Mouse (Mus musculus): ENCODE measurements at regions not wholly inside any gene's neighbourhood (a gene's known extent, or its start where the extent isn't known, plus 50 kb on each side); places are given as distances from the start of the nearest gene placed in this dataset.

DNA sequence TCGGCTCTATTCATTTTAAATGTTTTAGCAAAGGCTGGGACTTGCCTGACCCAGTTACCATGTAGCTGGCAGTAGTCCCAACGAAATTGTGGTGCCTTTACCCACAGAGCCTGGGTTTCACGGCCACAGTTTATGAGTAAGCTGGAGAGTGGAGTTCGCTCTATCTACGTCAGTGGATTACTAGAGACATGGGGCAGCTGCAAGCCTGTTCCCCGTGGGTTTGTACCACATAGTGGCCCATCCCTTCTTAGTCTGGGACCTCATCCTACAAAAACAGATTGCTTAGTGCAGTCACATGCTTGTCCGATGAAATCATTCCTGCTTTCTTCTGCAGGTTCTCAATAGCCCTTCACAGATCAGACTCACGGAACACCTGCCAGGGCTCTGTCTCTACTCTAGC is 123.7 kb downstream of the Rdh14 start:
- 73% methylated on average over 8 of the region's 8 CpGs for WGBS
- 0 out of 2 replicates have a peak, but pooled peaks cover 3% of the 10 kb centered on the region for H3K4me1 ChIP-seq (ENCODE audit: control insufficient read depth, insufficient read depth, low read length)
- H3K9ac ChIP-seq (ENCODE audit: low read depth, low read length): no peak overlapping the region
- H3K27me3 ChIP-seq (ENCODE audit: control insufficient read depth, insufficient read depth, low read length): no peaks in the 10 kb centered on the region
- H3K4me3 ChIP-seq (ENCODE audit: low read length): no peak overlapping the region
- ATAC-seq (ENCODE audit: low FRiP score, low TSS enrichment): no peak
- H3K4me2 ChIP-seq (replicated peaks; ENCODE audit: low read depth, low read length): no peak overlapping the region
- H3K9me3 ChIP-seq (ENCODE audit: control insufficient read depth, low read length): no peaks in the 10 kb centered on the region
- H3K36me3 ChIP-seq (ENCODE audit: control insufficient read depth, insufficient read depth, low read length): no peaks in the 10 kb centered on the region
- no peak overlapping the region for H3K27ac ChIP-seq (ENCODE audit: low read depth, low read length)

DNA sequence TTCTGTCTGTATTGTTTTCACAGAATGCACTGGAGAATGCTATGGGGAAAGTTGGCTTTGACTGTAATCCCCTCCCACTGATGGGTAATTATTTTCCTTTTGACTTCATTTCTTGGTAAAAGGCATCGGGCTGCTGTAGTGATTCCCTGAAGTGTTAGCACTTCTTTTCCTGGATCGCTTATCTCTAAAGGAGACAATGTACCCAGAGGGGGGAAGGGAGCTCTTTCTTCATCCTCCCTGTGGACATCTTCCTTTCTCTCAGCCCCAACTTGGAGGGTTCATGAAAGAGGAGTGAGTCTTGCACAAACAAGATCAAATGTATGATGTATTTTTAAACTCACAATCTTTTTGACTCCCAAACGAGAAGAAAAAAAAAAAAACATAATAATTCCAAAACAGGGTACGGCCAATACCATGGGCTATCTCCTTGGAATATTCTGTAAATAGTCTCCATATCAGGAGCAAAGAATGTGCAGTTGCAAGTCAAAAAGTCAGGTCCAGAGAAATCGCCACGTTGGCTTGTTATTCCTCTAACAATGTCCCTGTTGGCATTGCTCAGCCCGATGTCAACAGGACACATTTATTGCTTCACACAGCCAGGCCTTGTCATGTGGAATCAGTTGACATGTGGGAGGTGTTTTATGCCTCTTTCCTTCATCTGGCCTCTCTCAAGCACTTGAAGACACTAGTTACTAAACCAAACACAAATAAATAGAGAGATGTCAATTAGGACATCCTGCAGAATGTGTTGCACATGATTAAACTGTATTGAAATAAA is 134.1 kb downstream of the Rdh14 start:
- ATAC-seq (ENCODE audit: low FRiP score, low TSS enrichment): peak; percentile 71

DNA sequence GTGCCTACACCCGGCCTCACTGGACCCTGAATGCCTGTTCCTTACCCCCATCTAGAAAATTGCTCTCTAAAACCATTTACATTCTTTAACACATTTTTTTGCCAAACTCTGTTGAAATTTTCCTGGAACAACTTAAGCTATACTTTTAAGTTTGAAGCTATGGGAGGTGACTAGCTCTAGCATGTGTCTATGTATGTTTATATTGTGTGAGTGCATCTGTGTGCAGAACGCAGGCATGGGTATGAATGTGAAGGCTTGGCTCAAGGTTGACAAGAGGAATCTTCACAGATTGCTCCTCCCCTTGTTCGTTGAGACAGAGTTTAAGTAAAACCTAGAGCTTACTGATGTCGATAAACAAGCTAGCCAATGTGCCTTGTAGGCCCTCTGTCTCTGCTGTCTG is 135.4 kb downstream of the Rdh14 start:
- 80% methylated on average over 4 of the region's 4 CpGs for WGBS
- no peak for ATAC-seq (ENCODE audit: low FRiP score, low TSS enrichment)

More for the DNA sequence above, 134.1 kb downstream of the Rdh14 start:
- WGBS: 19% methylated on average over 7 of the region's 7 CpGs
- 0 out of 2 replicates have a peak, but pooled peaks cover 4% of the 10 kb centered on the region for H3K4me1 ChIP-seq (ENCODE audit: control insufficient read depth, insufficient read depth, low read length)
- H3K4me3 ChIP-seq (ENCODE audit: low read length): no peak overlapping the region
- H3K27me3 ChIP-seq (ENCODE audit: control insufficient read depth, insufficient read depth, low read length): no peaks in the 10 kb centered on the region
- H3K9ac ChIP-seq (ENCODE audit: low read depth, low read length): no peak overlapping the region
- no peak overlapping the region for H3K4me2 ChIP-seq (replicated peaks; ENCODE audit: low read depth, low read length)
- no peaks in the 10 kb centered on the region for H3K9me3 ChIP-seq (ENCODE audit: control insufficient read depth, low read length)
- peak overlapping the region; percentile 53; the same call in 1 of the 2 replicates for H3K27ac ChIP-seq (ENCODE audit: low read depth, low read length)
- H3K36me3 ChIP-seq (ENCODE audit: control insufficient read depth, insufficient read depth, low read length): no peaks in the 10 kb centered on the region

DNA sequence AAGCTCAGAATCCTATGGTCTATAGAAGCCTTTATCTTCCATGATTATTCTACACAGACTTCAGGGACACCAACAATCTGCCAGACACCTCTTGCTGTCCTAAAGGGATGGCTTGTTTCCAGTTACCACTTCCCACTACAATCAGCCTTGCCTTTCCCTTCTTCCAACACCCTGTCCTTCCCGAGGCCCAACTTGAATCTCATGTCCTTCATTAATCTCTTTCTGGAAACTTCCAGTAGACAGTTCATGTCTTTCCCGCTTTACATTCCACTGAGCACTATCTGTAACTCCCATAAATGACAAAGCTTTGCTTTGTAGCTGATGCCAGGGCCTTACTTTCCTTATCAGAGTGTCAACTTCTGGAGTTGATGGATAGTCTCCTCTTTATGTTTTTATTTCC is 138.5 kb downstream of the Rdh14 start:
- Histone ChIP-seq H3K9ac (ENCODE audit: low read depth, low read length) (no peak overlapping the region), H3K4me2 (replicated peaks; ENCODE audit: low read depth, low read length) (no peak overlapping the region), H3K4me3 (ENCODE audit: low read length) (no peak overlapping the region), H3K27ac (ENCODE audit: low read depth, low read length) (no peak overlapping the region), H3K4me1 (ENCODE audit: control insufficient read depth, insufficient read depth, low read length) (0 out of 2 replicates have a peak, but pooled peaks cover 4% of the 10 kb centered on the region), H3K27me3 (ENCODE audit: control insufficient read depth, insufficient read depth, low read length) (no peaks in the 10 kb centered on the region), H3K36me3 (ENCODE audit: control insufficient read depth, insufficient read depth, low read length) (no peaks in the 10 kb centered on the region), H3K9me3 (ENCODE audit: control insufficient read depth, low read length) (no peaks in the 10 kb centered on the region)
- ATAC-seq (ENCODE audit: low FRiP score, low TSS enrichment): no peak
- WGBS: 80% methylated on average over 2 of the region's 2 CpGs

More for the DNA sequence above, 135.4 kb downstream of the Rdh14 start:
- no peak overlapping the region for H3K4me3 ChIP-seq (ENCODE audit: low read length)
- H3K4me2 ChIP-seq (replicated peaks; ENCODE audit: low read depth, low read length): no peak overlapping the region
- no peak overlapping the region for H3K27ac ChIP-seq (ENCODE audit: low read depth, low read length)
- no peak overlapping the region for H3K9ac ChIP-seq (ENCODE audit: low read depth, low read length)
- H3K27me3 ChIP-seq (ENCODE audit: control insufficient read depth, insufficient read depth, low read length): no peaks in the 10 kb centered on the region
- no peaks in the 10 kb centered on the region for H3K36me3 ChIP-seq (ENCODE audit: control insufficient read depth, insufficient read depth, low read length)
- H3K4me1 ChIP-seq (ENCODE audit: control insufficient read depth, insufficient read depth, low read length): 0 out of 2 replicates have a peak, but pooled peaks cover 4% of the 10 kb centered on the region
- no peaks in the 10 kb centered on the region for H3K9me3 ChIP-seq (ENCODE audit: control insufficient read depth, low read length)

DNA sequence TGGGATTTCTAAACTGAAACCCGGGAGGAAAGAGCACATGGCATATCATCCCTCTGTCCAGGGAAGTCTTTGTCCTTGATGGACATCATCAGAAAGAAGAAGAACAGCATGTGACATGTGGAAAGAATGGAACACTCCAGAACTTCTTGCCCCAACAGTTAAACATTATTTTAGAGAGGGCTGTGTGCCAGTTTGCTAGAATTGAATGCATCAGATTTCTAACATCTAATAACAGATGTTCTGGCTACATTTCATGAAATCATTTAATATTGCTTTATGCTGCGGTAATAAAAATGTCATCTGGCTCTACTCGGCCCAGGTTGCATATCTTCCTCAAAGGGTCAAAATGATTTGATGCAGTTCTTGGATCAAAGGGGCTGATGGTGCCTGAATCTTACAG is 140.4 kb downstream of the Rdh14 start:
- H3K4me1 ChIP-seq (ENCODE audit: control insufficient read depth, insufficient read depth, low read length): no peaks in the 10 kb centered on the region
- H3K9ac ChIP-seq (ENCODE audit: low read depth, low read length): no peak overlapping the region
- WGBS: 70% methylated on average over 3 of the region's 3 CpGs
- H3K9me3 ChIP-seq (ENCODE audit: control insufficient read depth, low read length): no peaks in the 10 kb centered on the region
- H3K4me3 ChIP-seq (ENCODE audit: low read length): no peak overlapping the region
- no peak overlapping the region for H3K27ac ChIP-seq (ENCODE audit: low read depth, low read length)
- H3K27me3 ChIP-seq (ENCODE audit: control insufficient read depth, insufficient read depth, low read length): no peaks in the 10 kb centered on the region
- no peak for ATAC-seq (ENCODE audit: low FRiP score, low TSS enrichment)
- H3K4me2 ChIP-seq (replicated peaks; ENCODE audit: low read depth, low read length): no peak overlapping the region
- no peaks in the 10 kb centered on the region for H3K36me3 ChIP-seq (ENCODE audit: control insufficient read depth, insufficient read depth, low read length)

DNA sequence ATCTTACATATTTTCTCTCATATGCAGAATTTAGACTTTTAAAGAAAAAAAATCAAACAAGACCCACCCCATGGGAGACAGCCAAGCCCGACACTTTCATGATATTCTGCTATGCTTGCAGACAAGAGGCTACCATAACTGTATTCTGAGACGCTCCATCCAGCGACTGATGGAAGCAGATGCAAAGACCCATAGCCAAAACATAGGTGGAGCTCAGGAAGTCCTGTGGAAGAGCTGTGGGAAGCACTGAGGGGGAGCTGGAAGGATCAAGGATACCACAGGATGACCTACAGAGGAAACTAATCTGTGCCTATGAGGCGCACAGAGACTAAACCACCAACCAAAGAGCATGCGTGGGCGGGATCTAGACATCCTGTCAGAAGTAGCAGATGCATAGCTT is 143.4 kb downstream of the Rdh14 start:
- 87% methylated on average over 6 of the region's 6 CpGs for WGBS
- Histone ChIP-seq H3K27ac (ENCODE audit: low read depth, low read length) (no peak overlapping the region), H3K36me3 (ENCODE audit: control insufficient read depth, insufficient read depth, low read length) (no peaks in the 10 kb centered on the region), H3K4me2 (replicated peaks; ENCODE audit: low read depth, low read length) (no peak overlapping the region), H3K4me1 (ENCODE audit: control insufficient read depth, insufficient read depth, low read length) (no peaks in the 10 kb centered on the region), H3K4me3 (ENCODE audit: low read length) (no peak overlapping the region), H3K9me3 (ENCODE audit: control insufficient read depth, low read length) (no peaks in the 10 kb centered on the region), H3K9ac (ENCODE audit: low read depth, low read length) (no peak overlapping the region), H3K27me3 (ENCODE audit: control insufficient read depth, insufficient read depth, low read length) (no peaks in the 10 kb centered on the region)
- no peak for ATAC-seq (ENCODE audit: low FRiP score, low TSS enrichment)

DNA sequence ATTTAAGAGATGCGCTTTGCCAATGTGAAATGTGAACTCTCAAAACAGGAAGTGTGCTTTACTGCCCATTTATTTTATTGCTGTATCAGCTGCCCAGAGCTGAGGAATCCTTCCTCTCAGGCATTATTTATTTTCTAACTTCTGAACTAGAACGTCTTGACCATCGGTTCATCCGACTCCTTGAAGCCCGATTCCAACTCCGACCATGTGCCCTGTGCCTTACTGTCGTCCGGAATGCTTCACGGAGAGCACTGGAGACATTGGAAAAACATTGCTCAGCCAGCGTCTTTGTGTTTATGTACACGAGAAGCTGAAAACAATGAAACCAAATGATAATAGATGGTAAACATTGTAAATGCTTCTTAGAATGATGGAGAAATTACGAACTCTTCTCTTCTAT is 145.7 kb downstream of the Rdh14 start:
- no peak overlapping the region for H3K9ac ChIP-seq (ENCODE audit: low read depth, low read length)
- peak; percentile 57 for ATAC-seq (ENCODE audit: low FRiP score, low TSS enrichment)
- no peaks in the 10 kb centered on the region for H3K36me3 ChIP-seq (ENCODE audit: control insufficient read depth, insufficient read depth, low read length)
- H3K27me3 ChIP-seq (ENCODE audit: control insufficient read depth, insufficient read depth, low read length): no peaks in the 10 kb centered on the region
- WGBS: 22% methylated on average over 12 of the region's 12 CpGs
- no peak overlapping the region for H3K4me2 ChIP-seq (replicated peaks; ENCODE audit: low read depth, low read length)
- H3K4me1 ChIP-seq (ENCODE audit: control insufficient read depth, insufficient read depth, low read length): no peaks in the 10 kb centered on the region
- no peaks in the 10 kb centered on the region for H3K9me3 ChIP-seq (ENCODE audit: control insufficient read depth, low read length)
- no peak overlapping the region for H3K4me3 ChIP-seq (ENCODE audit: low read length)
- H3K27ac ChIP-seq (ENCODE audit: low read depth, low read length): no peak overlapping the region

DNA sequence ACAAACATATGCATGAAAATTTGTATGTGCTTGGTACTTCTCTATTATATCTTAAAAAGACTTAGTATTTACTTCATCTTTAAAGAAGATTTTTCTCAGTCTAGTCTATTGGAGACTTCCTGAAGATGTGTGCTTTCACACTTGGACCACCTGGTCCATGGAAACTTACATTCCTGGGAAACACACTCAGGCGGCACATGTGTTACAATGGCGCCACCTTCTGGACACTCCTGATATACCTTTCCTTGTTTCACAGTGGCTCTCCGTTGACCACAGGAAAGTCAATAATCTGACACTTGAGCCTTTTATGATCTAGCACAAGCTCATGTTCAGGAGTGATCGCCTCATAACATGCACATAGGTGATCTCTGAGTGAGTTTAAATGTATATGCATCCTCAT is 146.5 kb downstream of the Rdh14 start:
- 2% methylated on average over 4 of the region's 4 CpGs for WGBS
- H3K4me2 ChIP-seq (replicated peaks; ENCODE audit: low read depth, low read length): no peak overlapping the region
- no peaks in the 10 kb centered on the region for H3K9me3 ChIP-seq (ENCODE audit: control insufficient read depth, low read length)
- H3K4me3 ChIP-seq (ENCODE audit: low read length): no peak overlapping the region
- no peak overlapping the region for H3K27ac ChIP-seq (ENCODE audit: low read depth, low read length)
- no peaks in the 10 kb centered on the region for H3K4me1 ChIP-seq (ENCODE audit: control insufficient read depth, insufficient read depth, low read length)
- no peaks in the 10 kb centered on the region for H3K27me3 ChIP-seq (ENCODE audit: control insufficient read depth, insufficient read depth, low read length)
- H3K9ac ChIP-seq (ENCODE audit: low read depth, low read length): no peak overlapping the region
- peak; percentile 55; the same call in 1 of the 2 replicates for ATAC-seq (ENCODE audit: low FRiP score, low TSS enrichment)
- H3K36me3 ChIP-seq (ENCODE audit: control insufficient read depth, insufficient read depth, low read length): no peaks in the 10 kb centered on the region

DNA sequence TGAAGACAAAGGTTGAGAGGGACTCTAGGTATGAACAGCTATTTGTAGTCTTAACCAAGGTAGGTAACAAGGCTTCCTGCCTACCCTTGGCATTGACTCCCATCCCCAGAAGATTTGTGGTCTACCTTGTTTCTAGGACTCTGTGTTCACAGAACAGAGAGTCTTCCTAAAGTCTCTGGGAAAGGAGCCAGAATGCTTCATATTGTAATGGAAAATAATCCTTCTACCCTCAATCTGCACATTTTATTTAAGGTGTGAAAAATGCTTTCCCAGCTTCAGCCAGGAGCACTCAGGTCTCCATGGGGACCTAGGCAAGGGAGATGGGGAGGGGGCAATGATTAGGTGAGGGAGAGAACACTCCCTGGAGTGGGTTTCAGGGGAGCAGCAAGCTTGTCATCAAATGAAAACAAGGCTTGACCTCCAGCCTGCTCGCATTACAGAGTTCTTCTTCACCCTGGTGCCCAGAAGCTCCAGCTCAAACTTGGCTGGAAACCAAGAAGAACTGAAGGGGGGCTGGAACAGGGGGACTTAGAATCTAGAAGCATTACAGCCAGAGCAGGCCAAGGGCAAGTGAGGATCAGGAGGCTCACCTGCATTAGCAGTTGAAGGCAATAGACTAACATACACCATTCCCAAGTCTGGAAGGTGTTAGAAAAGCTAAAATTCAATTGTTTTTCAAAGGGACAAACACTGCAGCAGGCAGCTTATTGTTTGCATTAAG is 159.1 kb downstream of the Rdh14 start:
- Histone ChIP-seq H3K4me1 (ENCODE audit: control insufficient read depth, insufficient read depth, low read length) (no peaks in the 10 kb centered on the region), H3K27ac (ENCODE audit: low read depth, low read length) (no peak overlapping the region), H3K27me3 (ENCODE audit: control insufficient read depth, insufficient read depth, low read length) (no peaks in the 10 kb centered on the region), H3K4me2 (replicated peaks; ENCODE audit: low read depth, low read length) (no peak overlapping the region), H3K4me3 (ENCODE audit: low read length) (no peak overlapping the region), H3K9ac (ENCODE audit: low read depth, low read length) (no peak overlapping the region), H3K36me3 (ENCODE audit: control insufficient read depth, insufficient read depth, low read length) (no peaks in the 10 kb centered on the region), H3K9me3 (ENCODE audit: control insufficient read depth, low read length) (no peaks in the 10 kb centered on the region; the same call in 1 of the 2 replicates)
- ATAC-seq (ENCODE audit: low FRiP score, low TSS enrichment): peak; percentile 77; the same call in 1 of the 2 replicates
- 5% methylated on average over 1 of the region's 1 CpGs for WGBS

All from kidney, embryonic 14.5 days (tissue).